Mouse (Mus musculus) heart, postnatal 0 days (tissue): ENCODE measurements around the gene Adrb1.

Experiments
- CTCF ChIP-seq: IDR thresholded peaks from 2 replicates; pipeline ENCODE4 v1.5.1; 2016; ENCODE audit warnings: antibody characterized with exemption, control low read depth, low read depth
- EP300 ChIP-seq: IDR thresholded peaks from 2 replicates; pipeline ENCODE4 v1.6.1; 2016; ENCODE audit warnings: antibody characterized with exemption, low read depth

DNA sequence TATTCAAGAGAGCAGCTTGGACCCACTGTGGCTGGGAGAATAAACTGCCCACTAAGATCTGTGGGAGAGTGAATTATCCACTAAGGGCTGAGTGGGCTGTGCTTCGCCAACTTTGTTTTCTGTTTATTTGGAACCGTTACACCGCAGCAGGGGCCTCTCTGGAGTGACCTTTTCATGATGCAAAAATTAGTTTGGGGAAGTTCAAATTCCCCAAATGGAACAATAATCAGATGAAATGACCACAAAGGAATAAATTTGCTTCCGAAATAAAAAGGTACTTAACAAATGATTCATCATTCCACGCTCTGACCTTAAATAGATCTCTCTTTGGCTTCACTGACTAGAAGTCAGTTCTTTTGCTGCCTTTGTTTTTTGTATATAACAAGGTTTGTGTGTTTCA, 8.4 kb upstream of the Adrb1 start:
- TF ChIP-seq CTCF, result no peak
- TF ChIP-seq EP300, result no peak
